Mouse (Mus musculus): ENCODE measurements around the gene Rad54l.

Gene Rad54l

DNA sequence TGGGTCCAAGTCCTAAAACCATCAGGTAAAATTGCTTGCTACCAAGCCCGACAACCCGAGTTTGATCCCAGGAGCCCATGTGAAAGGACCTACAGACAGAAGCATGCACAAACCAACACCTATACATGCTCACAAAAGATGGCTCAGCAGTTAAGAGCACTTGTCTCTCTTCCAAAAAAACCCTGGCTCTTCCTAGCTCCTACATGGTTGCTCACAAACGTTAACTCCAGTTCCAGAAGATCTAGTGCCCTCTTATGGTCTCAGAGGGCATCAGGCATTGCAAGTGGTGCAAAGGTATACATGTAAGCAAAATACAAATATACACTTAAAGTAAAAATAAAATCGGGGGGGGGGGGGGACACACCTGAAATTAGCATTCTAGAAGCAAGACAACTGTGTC, 50.3 kb downstream of the Rad54l start:
- peak; percentile 17 for DNase-seq (ENCODE audit: low spot score)

DNA sequence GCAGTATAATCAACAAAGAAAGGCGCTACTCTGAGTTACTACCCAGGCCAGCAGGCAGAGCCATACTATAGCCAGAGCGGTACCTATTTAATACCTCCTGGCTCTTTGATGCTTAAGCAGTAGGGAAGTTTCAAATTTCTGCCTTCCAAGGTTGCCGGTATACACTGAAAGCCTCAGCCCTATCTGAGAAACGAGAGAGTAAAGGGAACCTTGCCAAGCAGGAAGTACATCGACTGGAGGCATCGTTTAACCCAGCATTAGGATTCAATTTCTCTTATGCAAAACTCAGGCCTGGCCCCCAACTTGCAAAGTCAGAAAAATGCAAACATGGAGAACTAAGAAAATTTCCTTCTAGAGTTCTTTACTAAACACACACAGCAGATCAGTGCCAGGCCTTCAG, 53.4 kb downstream of the Rad54l start:
- no peak for DNase-seq (ENCODE audit: low spot score)

DNA sequence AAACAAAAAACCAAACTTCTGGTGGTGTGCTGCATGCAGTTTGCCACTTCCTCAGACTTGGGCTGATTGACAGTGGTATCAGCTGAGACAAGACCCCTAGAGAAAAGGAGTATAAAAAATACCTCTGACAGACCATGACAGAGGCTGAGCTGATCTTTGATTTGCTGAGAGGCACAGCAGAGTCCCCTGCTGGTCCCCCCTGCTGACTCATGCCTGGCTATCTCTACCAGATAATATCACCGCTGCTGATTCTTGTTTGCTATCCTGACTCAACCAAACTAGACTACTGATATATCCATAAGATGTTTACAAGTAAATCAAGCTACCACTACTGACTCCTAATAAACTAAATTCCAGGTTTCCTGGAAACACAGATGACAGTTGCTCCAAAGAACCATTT, 59.6 kb downstream of the Rad54l start:
- DNase-seq (ENCODE audit: low spot score) = no peak

GRCm38 (mm10) chr4:116059012-116059726, 64.3 kb downstream of the Rad54l start:
- DNase-seq (ENCODE audit: low spot score) = no peak

DNA sequence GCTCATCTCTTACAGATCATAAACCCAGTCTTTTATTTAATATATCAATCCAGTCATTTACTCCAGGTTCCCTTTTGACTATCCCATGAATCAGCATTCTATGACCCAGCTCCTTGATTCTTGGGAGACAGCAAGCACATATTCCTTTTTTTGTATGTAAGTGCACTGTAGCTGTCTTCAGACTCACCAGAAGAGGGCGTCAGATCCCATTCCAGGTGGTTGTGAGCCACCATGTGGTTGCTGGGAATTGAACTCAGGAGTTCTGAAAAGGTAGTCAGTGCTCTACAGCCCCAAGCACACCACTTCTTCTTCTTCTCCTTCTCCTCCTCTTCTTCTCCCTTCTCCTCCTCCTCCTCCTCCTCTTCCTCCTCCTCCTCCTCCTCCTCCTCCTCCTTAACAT, 65.9 kb downstream of the Rad54l start:
- DNase-seq (ENCODE audit: low spot score) = no peak

- peak; percentile 95 for DNase-seq (ENCODE audit: low spot score)
These were observed 70.0 kb downstream of the Rad54l start, which contains the start of gene Nsun4 for GRCm38 (mm10) chr4:116053399-116053961. Gene Nsun4, minus strand, starts transcription at chr4:116053876.

GRCm38 (mm10) chr4:116052526-116053293, 70.8 kb downstream of the Rad54l start:
- DNase-seq (ENCODE audit: low spot score) = peak; percentile 75

DNA sequence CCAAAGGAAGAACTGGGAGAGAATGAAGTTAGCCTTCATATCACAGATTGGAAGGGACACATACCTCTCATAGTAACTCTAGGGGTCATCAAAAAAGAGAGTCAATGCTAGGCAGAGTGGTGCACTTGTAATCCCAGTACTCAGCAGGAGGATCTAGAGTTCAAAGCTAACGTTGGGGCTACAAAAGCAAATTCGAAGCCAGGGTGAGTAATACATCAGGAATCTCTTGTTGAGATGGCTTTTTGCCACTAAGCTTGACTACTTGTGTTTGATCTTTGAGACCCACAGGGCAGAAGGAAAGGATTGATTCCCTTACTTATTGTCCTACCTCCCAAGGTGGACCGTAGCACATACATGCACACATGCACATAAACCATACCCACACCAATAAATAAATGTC, 74.3 kb downstream of the Rad54l start:
- DNase-seq (ENCODE audit: low spot score) = no peak

DNA sequence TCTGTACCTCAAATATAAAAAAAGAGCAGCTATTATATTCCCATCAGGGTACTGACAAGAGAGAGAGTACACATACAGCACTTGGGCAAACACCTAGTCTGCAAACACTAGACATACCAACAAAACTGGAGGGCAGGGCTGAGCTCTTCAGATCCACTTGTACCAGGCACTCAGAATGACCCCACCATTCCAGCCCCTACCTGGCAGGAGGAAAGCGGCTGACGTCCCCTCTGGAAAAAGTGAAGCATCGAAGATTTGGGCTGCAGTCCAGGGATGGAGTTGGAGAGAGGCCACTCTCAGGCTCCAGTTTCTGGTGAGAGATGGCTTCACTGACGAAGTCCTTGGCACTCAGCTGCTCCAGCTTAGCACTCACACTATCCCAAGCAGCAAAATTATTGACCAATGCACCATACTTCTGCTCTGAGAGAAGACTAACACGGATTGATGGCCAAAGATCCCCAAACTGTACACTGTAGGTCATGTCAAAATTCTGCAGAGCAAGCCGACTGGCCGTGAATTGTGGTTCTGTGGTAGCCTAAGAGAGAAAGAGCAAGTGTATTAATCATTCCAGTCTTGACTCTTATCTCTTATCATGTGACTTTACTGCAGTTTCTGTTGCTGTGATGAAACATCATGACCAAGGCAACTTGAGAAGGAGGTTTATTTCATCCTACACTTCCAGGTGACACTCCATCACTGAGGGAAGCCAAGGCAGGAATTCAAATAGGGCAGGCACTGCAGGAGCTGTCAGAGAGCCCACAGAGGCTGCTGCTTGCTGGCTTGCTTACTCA, 75.2 kb downstream of the Rad54l start:
- no peak for DNase-seq (ENCODE audit: low spot score)

GRCm38 (mm10) chr4:116047681-116048080, 75.8 kb downstream of the Rad54l start:
- DNase-seq (ENCODE audit: low spot score) = no peak

DNA sequence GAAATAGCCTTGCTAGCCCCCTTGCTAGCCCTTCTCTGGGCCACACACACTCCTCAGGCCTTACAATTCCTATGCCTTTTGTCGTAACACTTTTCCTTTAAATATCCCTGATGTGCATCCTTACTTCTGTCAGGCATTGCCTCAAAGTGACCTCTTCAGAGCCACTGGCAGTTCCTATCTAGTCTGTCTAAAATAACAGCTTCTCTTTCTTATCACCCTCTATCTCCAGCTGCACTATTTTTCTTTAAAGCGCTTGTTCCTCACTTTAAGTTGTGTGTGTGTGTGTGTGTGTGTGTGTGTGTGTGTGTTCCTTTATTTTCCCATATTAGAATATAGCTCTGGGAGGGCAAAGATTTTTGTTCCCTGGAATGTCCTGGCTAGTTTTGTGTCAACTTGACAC, 76.9 kb downstream of the Rad54l start:
- no peak for DNase-seq (ENCODE audit: low spot score)

Measured in embryo, embryonic 10.5 days (tissue).